Mouse (Mus musculus) embryonic facial prominence, embryonic 12.5 days (tissue): ENCODE results near the gene Prrt1. TPM values are rescaled to one million over a fixed set of nuclear protein-coding genes. Genes with fewer than 3 reads are reported as not detected.

ENCODE experiments used
- ATAC-seq: fragments of 200-750 bp; cut with Nextera tagmentation; 2 replicates; pipeline ENCODE4 v1.8.0; 2017; ENCODE audit not compliant: insufficient number of reproducible peaks, insufficient read depth, low FRiP score, low TSS enrichment
- H3K27ac ChIP-seq: fragments of 300-500 bp; sonication (generic); 2 replicates; pipeline ENCODE4 v1.5.1; 2016; ENCODE audit warnings: mild to moderate bottlenecking
- H3K27me3 ChIP-seq: fragments of 300-500 bp; sonication (generic); 2 replicates; pipeline ENCODE4 v1.6.1; 2016; ENCODE audit warnings: mild to moderate bottlenecking, moderate library complexity
- H3K36me3 ChIP-seq: fragments of 300-500 bp; sonication (generic); 2 replicates; pipeline ENCODE4 v1.6.1; 2016; ENCODE audit warnings: mild to moderate bottlenecking
- H3K4me1 ChIP-seq: fragments of 300-500 bp; sonication (generic); 2 replicates; pipeline ENCODE4 v1.6.1; 2016
- H3K4me2 ChIP-seq: fragments of 300-500 bp; sonication (generic); replicated peaks from 2 replicates; pipeline ENCODE4 v1.6.1; 2016; ENCODE audit warnings: mild to moderate bottlenecking, moderate library complexity
- H3K4me3 ChIP-seq: fragments of 300-500 bp; sonication (generic); 2 replicates; pipeline ENCODE4 v1.5.1; 2016; ENCODE audit warnings: mild to moderate bottlenecking
- H3K9ac ChIP-seq: fragments of 300-500 bp; sonication (generic); 2 replicates; pipeline ENCODE4 v1.6.1; 2016; ENCODE audit warnings: mild to moderate bottlenecking, moderate library complexity
- H3K9me3 ChIP-seq: fragments of 300-500 bp; sonication (generic); 2 replicates; pipeline ENCODE4 v1.6.1; 2016; ENCODE audit warnings: mild to moderate bottlenecking, moderate library complexity
- WGBS: fragments of 180-500 bp; shearing (Covaris S2); methylation state at CpG from one replicate; pipeline ENCODE4 v1.1.7; 2016; 5-methylcytosine and 5-hydroxymethylcytosine counted together
- polyA plus RNA-seq: library from polyadenylated mRNA; unstranded; fragments of >200 nt; fragmentation: Nextera tagmentation; extraction: Ambion mirVana; gene quantifications from 2 replicates; pipeline ENCODE4 v1.2.1, GENCODE M21; 2016

Prrt1 gene
- polyA plus RNA-seq, 1 experiment from 2014 or later = 0.56 TPM

- Histone ChIP-seq H3K4me1 (no peaks in the 10 kb centered on the region), H3K4me3 (no peak overlapping the region), H3K4me2 (no peak overlapping the region), H3K36me3 (peaks cover 42% of the 10 kb centered on the region), H3K27me3 (peaks cover 16% of the 10 kb centered on the region), H3K27ac (no peak overlapping the region), H3K9me3 (no peaks in the 10 kb centered on the region), H3K9ac (no peak overlapping the region)
- WGBS = 83% methylated on average over 7 of the region's 7 CpGs
- ATAC-seq = no peak
These were observed 25.8 kb downstream of the Prrt1 start for GRCm38 (mm10) chr17:34655160-34655559.

GRCm38 (mm10) chr17:34655581-34655991 is 26.3 kb downstream of the Prrt1 start:
- Histone ChIP-seq H3K9ac (no peak overlapping the region), H3K27me3 (peaks cover 20% of the 10 kb centered on the region), H3K4me1 (no peaks in the 10 kb centered on the region), H3K4me3 (no peak overlapping the region), H3K27ac (no peak overlapping the region), H3K36me3 (peaks cover 37% of the 10 kb centered on the region), H3K4me2 (no peak overlapping the region), H3K9me3 (no peaks in the 10 kb centered on the region)
- 76% methylated on average over 4 of the region's 4 CpGs for WGBS
- no peak for ATAC-seq

DNA sequence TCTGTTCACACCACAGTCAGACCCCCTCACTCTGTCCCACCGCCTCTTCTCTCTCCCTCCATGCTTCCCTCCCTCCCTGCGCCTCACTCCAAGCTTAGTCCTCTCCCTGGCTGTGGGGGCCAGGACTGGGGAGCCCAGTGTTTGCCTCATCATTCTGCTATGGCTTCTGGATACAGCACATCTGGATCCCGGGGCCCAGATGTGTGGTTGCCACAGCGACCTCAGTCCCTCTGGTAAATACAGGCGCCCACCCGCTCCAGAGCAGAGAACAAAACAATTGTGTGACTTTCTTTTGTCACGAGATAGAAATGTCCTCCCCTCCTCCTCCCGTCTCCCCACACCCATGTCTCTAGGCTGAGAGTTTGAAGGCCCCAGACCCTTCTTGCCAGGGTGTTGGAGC is 27.3 kb downstream of the Prrt1 start:
- Histone ChIP-seq H3K4me2 (no peak overlapping the region), H3K9ac (no peak overlapping the region), H3K4me1 (0 out of 2 replicates have a peak, but pooled peaks cover 7% of the 10 kb centered on the region), H3K9me3 (no peaks in the 10 kb centered on the region), H3K27me3 (peaks cover 31% of the 10 kb centered on the region), H3K36me3 (peaks cover 27% of the 10 kb centered on the region), H3K4me3 (no peak overlapping the region), H3K27ac (no peak overlapping the region)
- ATAC-seq = no peak
- 63% methylated on average over 8 of the region's 8 CpGs for WGBS

- WGBS = 21% methylated on average over 2 of the region's 2 CpGs
- H3K4me2 ChIP-seq = no peak overlapping the region
- no peak overlapping the region for H3K27ac ChIP-seq
- ATAC-seq = no peak
- H3K27me3 ChIP-seq = peaks cover 31% of the 10 kb centered on the region
- 0 out of 2 replicates have a peak, but pooled peaks cover 7% of the 10 kb centered on the region for H3K4me1 ChIP-seq
- peaks cover 20% of the 10 kb centered on the region for H3K36me3 ChIP-seq
- H3K9ac ChIP-seq = no peak overlapping the region
- H3K4me3 ChIP-seq = no peak overlapping the region
- no peaks in the 10 kb centered on the region for H3K9me3 ChIP-seq
These were observed 27.9 kb downstream of the Prrt1 start for GRCm38 (mm10) chr17:34657271-34657670.

DNA sequence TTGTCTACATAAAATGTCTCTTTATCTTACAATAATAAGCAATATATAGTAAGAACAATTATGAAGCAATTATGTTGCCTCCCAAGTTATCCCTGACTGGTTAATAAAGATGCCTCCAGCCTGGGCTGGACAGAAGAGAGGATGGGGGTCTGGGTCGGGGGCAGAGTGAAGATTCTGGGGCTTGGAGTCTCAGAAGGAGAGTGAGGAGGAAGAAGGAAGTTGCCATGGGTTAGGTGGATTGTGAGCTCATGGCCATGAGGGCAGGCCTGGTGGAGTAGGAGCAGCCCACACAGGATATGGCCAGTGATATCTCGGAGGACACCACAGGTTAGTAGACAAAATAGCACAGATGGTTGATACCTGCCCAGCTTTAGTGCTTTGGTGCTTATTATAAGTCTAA is 28.8 kb downstream of the Prrt1 start:
- 0 out of 2 replicates have a peak, but pooled peaks cover 7% of the 10 kb centered on the region for H3K4me1 ChIP-seq
- no peak overlapping the region for H3K4me2 ChIP-seq
- 83% methylated on average over 2 of the region's 2 CpGs for WGBS
- H3K36me3 ChIP-seq = peaks cover 12% of the 10 kb centered on the region
- peaks cover 36% of the 10 kb centered on the region for H3K27me3 ChIP-seq
- no peak overlapping the region for H3K27ac ChIP-seq
- no peak for ATAC-seq
- H3K4me3 ChIP-seq = no peak overlapping the region
- no peak overlapping the region for H3K9ac ChIP-seq
- no peaks in the 10 kb centered on the region for H3K9me3 ChIP-seq

DNA sequence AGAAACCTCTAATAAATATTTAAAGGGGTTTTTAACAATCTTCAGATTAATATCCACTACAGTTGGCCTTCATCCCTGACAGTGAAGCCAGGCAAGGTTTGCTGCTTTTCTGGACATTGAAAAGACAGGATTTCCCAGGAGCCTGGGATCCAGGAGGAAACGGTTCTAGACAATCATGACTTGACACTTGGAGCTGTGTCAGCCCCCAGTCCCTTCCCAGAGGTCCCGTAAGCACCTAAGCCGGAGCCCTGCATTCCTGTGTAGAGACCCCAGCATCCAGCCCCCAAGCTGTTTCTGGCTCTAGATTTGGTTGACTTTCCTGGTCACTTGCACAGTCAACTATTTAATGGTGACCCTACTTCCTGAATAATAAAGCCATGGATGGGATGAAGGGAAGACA is 29.3 kb downstream of the Prrt1 start:
- no peak overlapping the region for H3K9ac ChIP-seq
- no peak for ATAC-seq
- H3K4me2 ChIP-seq = no peak overlapping the region
- H3K27me3 ChIP-seq = peaks cover 37% of the 10 kb centered on the region
- H3K27ac ChIP-seq = no peak overlapping the region
- WGBS = 79% methylated on average over 3 of the region's 3 CpGs
- no peak overlapping the region for H3K4me3 ChIP-seq
- 0 out of 2 replicates have a peak, but pooled peaks cover 7% of the 10 kb centered on the region for H3K4me1 ChIP-seq
- no peaks in the 10 kb centered on the region for H3K9me3 ChIP-seq
- H3K36me3 ChIP-seq = peaks cover 8% of the 10 kb centered on the region

- Histone ChIP-seq H3K27ac (no peak overlapping the region), H3K4me2 (no peak overlapping the region), H3K27me3 (peaks cover 37% of the 10 kb centered on the region), H3K9ac (no peak overlapping the region), H3K4me3 (no peak overlapping the region), H3K9me3 (no peaks in the 10 kb centered on the region), H3K4me1 (0 out of 2 replicates have a peak, but pooled peaks cover 7% of the 10 kb centered on the region), H3K36me3 (peaks cover 3% of the 10 kb centered on the region)
- 0 out of 2 replicates have a peak, but pooled peaks have one; percentile 1 for ATAC-seq
- 68% methylated on average over 12 of the region's 12 CpGs for WGBS
These were observed 30.0 kb downstream of the Prrt1 start for GRCm38 (mm10) chr17:34659181-34659896.

DNA sequence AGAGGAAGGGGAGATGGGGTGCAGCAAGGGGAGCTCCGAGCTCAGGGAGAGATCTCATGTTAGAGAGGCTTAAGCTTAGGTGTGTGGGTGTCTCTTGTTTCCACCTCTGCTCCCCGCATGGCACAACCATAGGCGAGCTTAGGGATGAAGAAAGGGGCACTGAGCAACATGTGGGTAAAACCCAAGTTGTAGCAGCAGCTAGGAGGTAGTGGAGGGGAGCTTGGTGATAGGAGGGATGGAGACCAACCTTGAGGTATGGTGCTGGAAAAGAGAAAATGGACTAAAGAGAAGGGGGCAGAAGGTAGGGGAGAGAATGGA is 30.5 kb downstream of the Prrt1 start:
- Histone ChIP-seq H3K9me3 (no peaks in the 10 kb centered on the region), H3K4me1 (0 out of 2 replicates have a peak, but pooled peaks cover 7% of the 10 kb centered on the region), H3K4me2 (no peak overlapping the region), H3K27me3 (peaks cover 37% of the 10 kb centered on the region), H3K27ac (no peak overlapping the region), H3K9ac (no peak overlapping the region), H3K36me3 (no peaks in the 10 kb centered on the region; the same call in 1 of the 2 replicates), H3K4me3 (no peak overlapping the region)
- no peak for ATAC-seq
- WGBS = 64% methylated on average over 3 of the region's 3 CpGs

GRCm38 (mm10) chr17:34660259-34660820 is 31.0 kb downstream of the Prrt1 start:
- ATAC-seq = no peak

GRCm38 (mm10) chr17:34661121-34661591 is 31.8 kb downstream of the Prrt1 start:
- no peak for ATAC-seq
- H3K9me3 ChIP-seq = no peaks in the 10 kb centered on the region
- no peak overlapping the region for H3K27ac ChIP-seq
- H3K9ac ChIP-seq = no peak overlapping the region; the same call in 1 of the 2 replicates
- peaks cover 37% of the 10 kb centered on the region for H3K27me3 ChIP-seq
- no peaks in the 10 kb centered on the region for H3K36me3 ChIP-seq
- H3K4me3 ChIP-seq = no peak overlapping the region; the same call in 1 of the 2 replicates
- H3K4me2 ChIP-seq = peak overlapping the region; percentile 36
- 11% methylated on average over 19 of the region's 19 CpGs for WGBS
- 0 out of 2 replicates have a peak, but pooled peaks cover 7% of the 10 kb centered on the region for H3K4me1 ChIP-seq

More at GRCm38 (mm10) chr17:34660259-34660820, 31.0 kb downstream of the Prrt1 start:
- Histone ChIP-seq H3K4me2 (no peak overlapping the region), H3K36me3 (no peaks in the 10 kb centered on the region), H3K27ac (no peak overlapping the region), H3K4me3 (no peak overlapping the region), H3K9me3 (no peaks in the 10 kb centered on the region), H3K4me1 (0 out of 2 replicates have a peak, but pooled peaks cover 7% of the 10 kb centered on the region), H3K9ac (no peak overlapping the region), H3K27me3 (peaks cover 37% of the 10 kb centered on the region)
- 31% methylated on average over 11 of the region's 11 CpGs for WGBS

DNA sequence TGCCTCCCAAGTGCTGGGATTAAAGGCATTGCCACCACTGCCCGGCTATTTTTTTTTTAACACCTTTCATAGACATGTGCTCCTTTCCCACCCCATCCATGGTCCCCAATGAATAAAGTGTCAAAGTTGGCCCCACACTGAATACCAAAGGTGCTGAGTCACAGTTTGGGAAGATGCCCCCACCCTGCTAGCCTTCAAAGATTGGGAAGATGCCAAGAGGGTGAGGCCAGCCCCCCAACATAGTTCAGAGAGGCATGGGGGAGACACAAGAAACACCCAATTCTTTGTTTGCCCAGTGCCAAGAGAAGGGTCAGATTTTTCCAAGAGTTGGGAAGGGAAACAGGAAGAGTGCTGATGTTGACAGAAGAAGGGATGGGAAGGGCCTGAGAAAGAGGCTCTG is 33.1 kb downstream of the Prrt1 start:
- no peak overlapping the region for H3K9ac ChIP-seq
- ATAC-seq = no peak
- H3K27me3 ChIP-seq = peaks cover 39% of the 10 kb centered on the region

GRCm38 (mm10) chr17:34662978-34663377 is 33.6 kb downstream of the Prrt1 start:
- Histone ChIP-seq H3K27ac (no peak overlapping the region), H3K27me3 (peaks cover 39% of the 10 kb centered on the region), H3K4me2 (no peak overlapping the region), H3K9ac (no peak overlapping the region), H3K4me1 (0 out of 2 replicates have a peak, but pooled peaks cover 7% of the 10 kb centered on the region), H3K36me3 (no peaks in the 10 kb centered on the region), H3K9me3 (no peaks in the 10 kb centered on the region), H3K4me3 (no peak overlapping the region)
- no peak for ATAC-seq
- WGBS = 76% methylated on average over 8 of the region's 8 CpGs

More for the DNA sequence above, 33.1 kb downstream of the Prrt1 start:
- Histone ChIP-seq H3K36me3 (no peaks in the 10 kb centered on the region), H3K4me2 (no peak overlapping the region), H3K27ac (no peak overlapping the region), H3K4me3 (no peak overlapping the region), H3K9me3 (no peaks in the 10 kb centered on the region), H3K4me1 (0 out of 2 replicates have a peak, but pooled peaks cover 7% of the 10 kb centered on the region)
- 85% methylated on average over 1 of the region's 1 CpGs for WGBS
